Mouse (Mus musculus) liver, embryonic 16.5 days (tissue): ENCODE data around the gene Gm49361. TPM values are rescaled to one million over a fixed set of nuclear protein-coding genes. Genes with fewer than 3 reads are reported as not detected.

ENCODE experiments used
- ATAC-seq: fragments of 200-750 bp; cut with Nextera tagmentation; 2 replicates; pipeline ENCODE4 v1.8.0; 2017; ENCODE audit warnings: low read depth, mild to moderate bottlenecking, moderate number of reproducible peaks, moderate library complexity
- H3K27ac ChIP-seq: fragments of 300-500 bp; sonication (generic); 2 replicates; pipeline ENCODE4 v1.5.1; 2014; ENCODE audit warnings: mild to moderate bottlenecking, low read length
- H3K27me3 ChIP-seq: fragments of 300-500 bp; sonication (generic); 2 replicates; pipeline ENCODE4 v1.6.1; 2014; ENCODE audit warnings: low read depth, low read length, mixed read lengths; ENCODE audit not compliant: control insufficient read depth, insufficient read depth
- H3K36me3 ChIP-seq: fragments of 300-500 bp; sonication (generic); 2 replicates; pipeline ENCODE4 v1.6.1; 2014; ENCODE audit warnings: mild to moderate bottlenecking; ENCODE audit not compliant: control insufficient read depth, insufficient read depth
- H3K4me1 ChIP-seq: fragments of 300-500 bp; sonication (generic); 2 replicates; pipeline ENCODE4 v1.6.1; 2014; ENCODE audit warnings: low read depth, low read length, mixed read lengths; ENCODE audit not compliant: control insufficient read depth
- H3K4me2 ChIP-seq: fragments of 300-500 bp; sonication (generic); 2 replicates; pipeline ENCODE4 v1.6.1; 2014; ENCODE audit warnings: low read depth, low read length, mixed read lengths
- H3K4me3 ChIP-seq: fragments of 300-500 bp; sonication (generic); 2 replicates; pipeline ENCODE4 v1.5.1; 2014; ENCODE audit warnings: low read depth, mild to moderate bottlenecking, low read length
- H3K9ac ChIP-seq: fragments of 300-500 bp; sonication (generic); 2 replicates; pipeline ENCODE4 v1.6.1; 2014; ENCODE audit warnings: low read depth, low read length
- H3K9me3 ChIP-seq: fragments of 300-500 bp; sonication (generic); replicated peaks from 2 replicates; pipeline ENCODE4 v1.6.1; 2016; ENCODE audit warnings: low read length; ENCODE audit not compliant: control insufficient read depth
- WGBS: fragments of 180-500 bp; shearing (Covaris S2); extraction: QIAGEN DNeasy Blood & Tissue Kit; methylation state at CpG from one replicate; pipeline ENCODE4 v1.1.7; 2014; ENCODE audit not compliant: insufficient replicate concordance; 5-methylcytosine and 5-hydroxymethylcytosine counted together
- polyA plus RNA-seq: library from polyadenylated mRNA; unstranded; fragments of >200 nt; fragmentation: Nextera tagmentation; extraction: Ambion mirVana; gene quantifications from 2 replicates; pipeline ENCODE4 v1.2.1, GENCODE M21; 2015

Gene Gm49361
- polyA plus RNA-seq, 1 experiment from 2014 or later = not detected

- H3K4me1 ChIP-seq = peaks cover 4% of the 10 kb centered on the region; the same call in 1 of the 2 replicates
- H3K27ac ChIP-seq = no peak overlapping the region
- no peaks in the 10 kb centered on the region for H3K36me3 ChIP-seq
- H3K4me3 ChIP-seq = no peak overlapping the region
- no peaks in the 10 kb centered on the region for H3K27me3 ChIP-seq
- no peaks in the 10 kb centered on the region for H3K9me3 ChIP-seq
- no peak overlapping the region for H3K9ac ChIP-seq
- ATAC-seq = no peak
- H3K4me2 ChIP-seq = no peak overlapping the region
These were observed 8.8 kb downstream of the Gm49361 start for GRCm38 (mm10) chr14:57737089-57737488.

GRCm38 (mm10) chr14:57736141-57736540 is 9.8 kb downstream of the Gm49361 start:
- no peak for ATAC-seq
- H3K27ac ChIP-seq = no peak overlapping the region
- H3K27me3 ChIP-seq = no peaks in the 10 kb centered on the region
- no peak overlapping the region for H3K9ac ChIP-seq
- H3K4me2 ChIP-seq = no peak overlapping the region
- 48% methylated on average over 4 of the region's 4 CpGs for WGBS
- no peaks in the 10 kb centered on the region for H3K36me3 ChIP-seq
- H3K4me3 ChIP-seq = no peak overlapping the region
- H3K9me3 ChIP-seq = no peaks in the 10 kb centered on the region
- H3K4me1 ChIP-seq = peaks cover 1% of the 10 kb centered on the region; the same call in 1 of the 2 replicates

- Histone ChIP-seq H3K4me2 (no peak overlapping the region), H3K9me3 (no peaks in the 10 kb centered on the region), H3K36me3 (no peaks in the 10 kb centered on the region), H3K9ac (no peak overlapping the region), H3K4me1 (peaks cover 11% of the 10 kb centered on the region), H3K4me3 (no peak overlapping the region), H3K27ac (no peak overlapping the region), H3K27me3 (no peaks in the 10 kb centered on the region)
- no peak for ATAC-seq
- 76% methylated on average over 6 of the region's 6 CpGs for WGBS
These were observed 13.1 kb downstream of the Gm49361 start for GRCm38 (mm10) chr14:57732668-57733293.

- Histone ChIP-seq H3K4me2 (no peak overlapping the region), H3K27ac (no peak overlapping the region), H3K36me3 (no peaks in the 10 kb centered on the region), H3K9me3 (no peaks in the 10 kb centered on the region), H3K9ac (no peak overlapping the region), H3K4me1 (peaks cover 11% of the 10 kb centered on the region), H3K4me3 (no peak overlapping the region), H3K27me3 (no peaks in the 10 kb centered on the region)
- ATAC-seq = no peak
- WGBS = 58% methylated on average over 9 of the region's 9 CpGs
These were observed 15.4 kb downstream of the Gm49361 start for GRCm38 (mm10) chr14:57730527-57730926.

- Histone ChIP-seq H3K9ac (no peak overlapping the region), H3K27me3 (no peaks in the 10 kb centered on the region), H3K4me1 (peaks cover 11% of the 10 kb centered on the region), H3K4me3 (no peak overlapping the region), H3K36me3 (no peaks in the 10 kb centered on the region), H3K4me2 (no peak overlapping the region), H3K9me3 (no peaks in the 10 kb centered on the region), H3K27ac (peak overlapping the region; percentile 18; the same call in 1 of the 2 replicates)
- ATAC-seq = peak; percentile 62
- WGBS = 32% methylated on average over 5 of the region's 5 CpGs
These were observed 15.9 kb downstream of the Gm49361 start for GRCm38 (mm10) chr14:57729975-57730499.

GRCm38 (mm10) chr14:57729364-57729763 is 16.5 kb downstream of the Gm49361 start:
- ATAC-seq = no peak
- WGBS = 40% methylated on average over 8 of the region's 8 CpGs

GRCm38 (mm10) chr14:57726172-57726571 is 19.7 kb downstream of the Gm49361 start:
- Histone ChIP-seq H3K27ac (no peak overlapping the region), H3K4me1 (peaks cover 11% of the 10 kb centered on the region), H3K4me3 (no peak overlapping the region), H3K9ac (no peak overlapping the region), H3K9me3 (no peaks in the 10 kb centered on the region), H3K27me3 (no peaks in the 10 kb centered on the region), H3K4me2 (no peak overlapping the region), H3K36me3 (no peaks in the 10 kb centered on the region; the same call in none of the 2 replicates)
- no peak for ATAC-seq
- 80% methylated on average over 8 of the region's 8 CpGs for WGBS

More at GRCm38 (mm10) chr14:57729364-57729763, 16.5 kb downstream of the Gm49361 start:
- Histone ChIP-seq H3K4me2 (no peak overlapping the region), H3K4me3 (no peak overlapping the region), H3K27me3 (no peaks in the 10 kb centered on the region), H3K36me3 (no peaks in the 10 kb centered on the region), H3K4me1 (peaks cover 11% of the 10 kb centered on the region), H3K9ac (no peak overlapping the region), H3K9me3 (no peaks in the 10 kb centered on the region), H3K27ac (no peak overlapping the region)

GRCm38 (mm10) chr14:57724473-57724872 is 21.4 kb downstream of the Gm49361 start:
- ATAC-seq = no peak
- no peaks in the 10 kb centered on the region; the same call in none of the 2 replicates for H3K36me3 ChIP-seq
- 59% methylated on average over 4 of the region's 4 CpGs for WGBS
- H3K27me3 ChIP-seq = no peaks in the 10 kb centered on the region
- H3K4me1 ChIP-seq = peaks cover under 1% of the 10 kb centered on the region; the same call in 1 of the 2 replicates
- H3K4me2 ChIP-seq = no peak overlapping the region
- H3K9me3 ChIP-seq = no peaks in the 10 kb centered on the region
- H3K4me3 ChIP-seq = no peak overlapping the region
- H3K9ac ChIP-seq = no peak overlapping the region
- H3K27ac ChIP-seq = no peak overlapping the region

GRCm38 (mm10) chr14:57718245-57718644 is 27.7 kb downstream of the Gm49361 start:
- Histone ChIP-seq H3K9me3 (no peaks in the 10 kb centered on the region), H3K4me1 (peaks cover 3% of the 10 kb centered on the region), H3K27me3 (no peaks in the 10 kb centered on the region), H3K27ac (no peak overlapping the region), H3K4me3 (no peak overlapping the region), H3K36me3 (no peaks in the 10 kb centered on the region; the same call in none of the 2 replicates), H3K4me2 (no peak overlapping the region), H3K9ac (no peak overlapping the region)
- 60% methylated on average over 4 of the region's 4 CpGs for whole genome bisulfite sequencing
- no peak for ATAC-seq
